Mouse (Mus musculus) MEL (cell line): ENCODE data around the gene Gm37240. TPM values are rescaled to one million over a fixed set of nuclear protein-coding genes. Genes with fewer than 3 reads are reported as not detected.

Experiments used
- DNase-seq: peaks from one replicate; pipeline ENCODE4 v3.0.0; 2011; ENCODE audit warnings: low read depth, low spot score
- H3K27ac ChIP-seq: 2 replicates; pipeline ENCODE4 v1.5.1; 2012; ENCODE audit warnings: low read depth, mild to moderate bottlenecking, control low read depth, low read length, moderate library complexity; ENCODE audit not compliant: control insufficient read depth
- H3K27me3 ChIP-seq, 2 experiments: fragments of 150-350 bp in 1 of 2; sonication (generic) in 1 of 2; 2 replicates each; pipeline ENCODE4 v1.6.1; 2012; ENCODE audit warnings: low read length in 2 of 2, mild to moderate bottlenecking in 2 of 2, improper control_type of control experiment in 1 of 2, moderate library complexity in 1 of 2; ENCODE audit not compliant: insufficient read depth in 2 of 2, control insufficient read depth in 1 of 2
- H3K36me3 ChIP-seq, 2 experiments: 2 replicates each; pipeline ENCODE4 v1.6.1; 2012 to 2014; ENCODE audit warnings: low read length in 2 of 2, improper control_type of control experiment in 1 of 2, inconsistent platforms in 1 of 2, mild to moderate bottlenecking in 1 of 2; ENCODE audit not compliant: insufficient read depth in 2 of 2, control insufficient read depth in 1 of 2
- H3K4me1 ChIP-seq, 2 experiments: fragments of 150-350 bp in 1 of 2; sonication (generic) in 1 of 2; 2 replicates each; pipeline ENCODE4 v1.6.1; 2012; ENCODE audit warnings: low read length in 2 of 2, improper control_type of control experiment in 1 of 2, mild to moderate bottlenecking in 1 of 2; ENCODE audit not compliant: insufficient read depth in 2 of 2, control insufficient read depth in 1 of 2
- H3K4me3 ChIP-seq, 2 experiments: fragments of 150-350 bp in 1 of 2; sonication (generic) in 1 of 2; 2 replicates each; pipeline ENCODE4 v1.5.1; 2012; ENCODE audit warnings: low read depth in 2 of 2, low read length in 2 of 2, mild to moderate bottlenecking in 2 of 2, moderate library complexity in 2 of 2, control low read depth in 1 of 2, improper control_type of control experiment in 1 of 2; ENCODE audit not compliant: control insufficient read depth in 1 of 2, insufficient read depth in 1 of 2
- H3K79me2 ChIP-seq: 2 replicates; pipeline ENCODE4 v1.6.1; 2012; ENCODE audit warnings: mild to moderate bottlenecking, low read length, moderate library complexity; ENCODE audit not compliant: control insufficient read depth, poor library complexity, insufficient read depth
- H3K9ac ChIP-seq: 2 replicates; pipeline ENCODE4 v1.6.1; 2012; ENCODE audit warnings: low read depth, mild to moderate bottlenecking, control low read depth, low read length, moderate library complexity; ENCODE audit not compliant: control insufficient read depth, poor library complexity, severe bottlenecking
- H3K9me3 ChIP-seq: fragments of 150-350 bp; sonication (generic); replicated peaks from 2 replicates; pipeline ENCODE4 v1.6.1; 2012; ENCODE audit warnings: mild to moderate bottlenecking, low read length, improper control_type of control experiment, moderate library complexity; ENCODE audit not compliant: insufficient read depth
- BHLHE40 ChIP-seq: IDR thresholded peaks from 2 replicates; pipeline ENCODE4 v1.6.1; 2012; ENCODE audit warnings: low read depth, mild to moderate bottlenecking, inconsistent platforms, low read length, improper control_type of control experiment, borderline replicate concordance
- CHD1 ChIP-seq: IDR thresholded peaks from 2 replicates; pipeline ENCODE4 v1.6.1; 2012; ENCODE audit warnings: low read depth, mild to moderate bottlenecking, inconsistent platforms, low read length, improper control_type of control experiment
- E2F4 ChIP-seq: IDR thresholded peaks from 2 replicates; pipeline ENCODE4 v1.6.1; 2011; ENCODE audit warnings: low read depth, low read length, improper control_type of control experiment, borderline replicate concordance
- ELF1 ChIP-seq: IDR thresholded peaks from 2 replicates; pipeline ENCODE4 v1.6.1; 2014; ENCODE audit warnings: low read depth, mild to moderate bottlenecking, inconsistent platforms, low read length, improper control_type of control experiment, moderate library complexity
- EP300 ChIP-seq, 2 experiments: IDR thresholded peaks; 2 replicates each; pipeline ENCODE4 v1.6.1; 2011; ENCODE audit warnings: improper control_type of control experiment in 2 of 2, low read length in 2 of 2, low read depth in 1 of 2, mild to moderate bottlenecking in 1 of 2
- ETS1 ChIP-seq: IDR thresholded peaks from 2 replicates; pipeline ENCODE4 v1.6.1; 2012; ENCODE audit warnings: low read depth, mild to moderate bottlenecking, inconsistent platforms, low read length, improper control_type of control experiment, moderate library complexity
- MAX ChIP-seq: IDR thresholded peaks from 2 replicates; pipeline ENCODE4 v1.6.1; 2011; ENCODE audit warnings: low read length, improper control_type of control experiment
- MAZ ChIP-seq: IDR thresholded peaks from 2 replicates; pipeline ENCODE4 v1.6.1; 2012; ENCODE audit warnings: low read depth, mild to moderate bottlenecking, inconsistent platforms, low read length, improper control_type of control experiment
- MXI1 ChIP-seq: IDR thresholded peaks from 2 replicates; pipeline ENCODE4 v1.6.1; 2011; ENCODE audit warnings: mild to moderate bottlenecking, low read depth, low read length, improper control_type of control experiment
- NRF1 ChIP-seq: IDR thresholded peaks from 2 replicates; pipeline ENCODE4 v1.6.1; 2014; ENCODE audit warnings: low read depth, mild to moderate bottlenecking, inconsistent platforms, low read length, improper control_type of control experiment, moderate library complexity; ENCODE audit not compliant: poor library complexity, insufficient read depth, severe bottlenecking
- POLR2A ChIP-seq, 2 experiments: IDR thresholded peaks; 2 replicates each; pipeline ENCODE4 v1.6.1; 2011 to 2012; ENCODE audit warnings: low read length in 2 of 2, mild to moderate bottlenecking in 2 of 2, control low read depth in 1 of 2, improper control_type of control experiment in 1 of 2, low read depth in 1 of 2, moderate library complexity in 1 of 2; ENCODE audit not compliant: control insufficient read depth in 1 of 2, insufficient read depth in 1 of 2, poor library complexity in 1 of 2
- RAD21 ChIP-seq: IDR thresholded peaks from 2 replicates; pipeline ENCODE4 v1.6.1; 2011; ENCODE audit warnings: mild to moderate bottlenecking, low read depth, low read length, improper control_type of control experiment
- USF1 ChIP-seq: IDR thresholded peaks from 2 replicates; pipeline ENCODE4 v1.6.1; 2014; ENCODE audit warnings: low read depth, mild to moderate bottlenecking, inconsistent platforms, low read length, improper control_type of control experiment, moderate library complexity
- ZKSCAN1 ChIP-seq: IDR thresholded peaks from 2 replicates; pipeline ENCODE4 v1.6.1; 2012; ENCODE audit warnings: low read depth, mild to moderate bottlenecking, inconsistent platforms, low read length, improper control_type of control experiment, moderate library complexity
- ZMIZ1 ChIP-seq: IDR thresholded peaks from 2 replicates; pipeline ENCODE4 v1.6.1; 2012; ENCODE audit warnings: low read depth, mild to moderate bottlenecking, inconsistent platforms, low read length, improper control_type of control experiment, moderate library complexity
- ZNF384 ChIP-seq: IDR thresholded peaks from 2 replicates; pipeline ENCODE4 v1.6.1; 2012; ENCODE audit warnings: low read depth, mild to moderate bottlenecking, inconsistent platforms, low read length, improper control_type of control experiment
- polyA plus RNA-seq, 2 experiments: library from polyadenylated mRNA; stranded (reverse) in 1 of 2; unstranded in 1 of 2; fragments of >175 nt in 1 of 2; fragments of >200 nt in 1 of 2; gene quantifications; 2 replicates each; pipeline versions ENCODE4 v1.2.1 to v1.2.4; 2012; ENCODE audit warnings: low replicate concordance in 2 of 2, low read depth in 1 of 2; ENCODE audit not compliant: insufficient read length in 2 of 2, insufficient read depth in 1 of 2, missing spikeins in 1 of 2
- total RNA-seq: library from RNA; depleted of rRNA; stranded (reverse); fragments of 300-350 nt; gene quantifications from 2 replicates; pipeline ENCODE4 v1.2.3, GENCODE M21; 2012

Gene Gm37240
- total and polyA plus RNA-seq, 3 experiments = 0.04 TPM; not detected in 2

DNA sequence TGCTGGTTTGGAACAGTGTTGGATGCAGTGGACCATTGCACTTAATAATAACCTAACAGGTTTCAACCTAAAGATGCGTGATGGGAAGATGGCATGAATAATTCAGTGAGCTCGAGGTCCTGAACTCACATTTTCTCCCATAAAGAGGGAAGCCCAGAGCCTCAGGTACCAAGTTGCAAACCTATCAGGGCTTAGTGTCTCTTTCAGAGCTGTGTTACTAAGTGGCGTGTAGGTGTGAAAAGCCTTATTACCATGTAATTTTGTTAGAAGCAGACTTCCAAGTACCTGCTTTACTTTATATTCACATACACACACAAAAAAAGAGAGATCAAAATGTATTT, 548.6 kb downstream of the Gm37240 start:
- Histone ChIP-seq H3K4me3 (no peak overlapping the region), H3K9ac (no peak overlapping the region), H3K27me3 (no peaks in the 10 kb centered on the region; a peak in 1 of 4 replicates), H3K36me3 (no peaks in the 10 kb centered on the region), H3K79me2 (no peaks in the 10 kb centered on the region), H3K9me3 (no peaks in the 10 kb centered on the region), H3K4me1 (no peaks in the 10 kb centered on the region), H3K27ac (no peak overlapping the region)
- no peak for TF ChIP-seq MAZ
- TF ChIP-seq BHLHE40 = no peak
- no peak for TF ChIP-seq MXI1
- no peak for TF ChIP-seq POLR2A (IDR thresholded peaks at IDR 0.05; ENCODE audit: control insufficient read depth in 1 of 2, insufficient read depth in 1 of 2, low read depth in 1 of 2, low read length in 2 of 2, poor library complexity in 1 of 2)
- TF ChIP-seq ETS1 = no peak
- no peak for TF ChIP-seq ZNF384
- no peak for TF ChIP-seq E2F4
- TF ChIP-seq CHD1 = no peak
- no peak for TF ChIP-seq ZKSCAN1
- no peak for TF ChIP-seq EP300 (IDR thresholded peaks at IDR 0.05; ENCODE audit: low read depth in 1 of 2, low read length in 2 of 2)
- DNase-seq = no peak

DNA sequence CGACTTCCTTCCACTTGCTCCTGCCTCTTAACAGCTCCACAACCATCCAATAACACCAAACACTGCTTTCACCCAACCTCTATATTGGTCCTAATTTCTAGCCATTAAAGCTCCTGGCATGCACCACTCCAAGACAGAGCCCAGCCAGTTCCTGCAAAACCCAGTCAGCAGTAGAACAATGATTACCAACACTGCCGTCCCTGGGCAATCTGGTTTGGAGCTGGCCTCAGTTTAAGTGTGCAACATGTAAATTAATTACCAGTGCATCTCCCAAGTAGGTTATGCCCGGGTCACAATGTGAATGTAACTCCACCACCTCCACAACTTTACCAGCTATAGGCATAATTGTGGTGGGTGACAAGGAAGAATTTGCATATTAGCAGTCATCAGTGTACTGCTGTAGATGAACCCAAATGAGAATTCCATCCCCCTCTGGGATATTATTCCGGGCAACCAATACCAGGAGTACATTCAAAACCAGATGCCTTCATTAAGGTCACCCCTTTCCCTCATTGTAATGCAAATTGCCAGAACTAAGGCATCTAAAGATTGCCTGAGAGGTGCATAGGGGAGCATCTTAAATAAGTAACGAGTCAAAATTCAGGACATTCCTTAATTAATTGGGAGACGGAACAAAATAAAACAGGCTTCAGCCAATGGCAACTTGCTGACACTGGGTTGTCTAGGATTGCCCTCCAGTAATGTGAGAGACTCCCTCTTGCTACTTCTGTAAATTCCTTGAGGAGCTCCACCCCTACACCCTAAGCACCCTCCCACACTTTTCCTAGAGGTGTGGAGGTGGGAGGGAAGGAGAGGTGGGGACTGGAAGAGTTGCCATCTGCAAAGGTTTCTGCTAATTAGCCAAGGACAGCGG, 549.2 kb downstream of the Gm37240 start:
- Histone ChIP-seq H3K9ac (no peak overlapping the region), H3K9me3 (no peaks in the 10 kb centered on the region), H3K27me3 (no peaks in the 10 kb centered on the region; a peak in 1 of 4 replicates), H3K4me3 (no peak overlapping the region), H3K27ac (no peak overlapping the region), H3K36me3 (no peaks in the 10 kb centered on the region), H3K79me2 (no peaks in the 10 kb centered on the region), H3K4me1 (no peaks in the 10 kb centered on the region)
- no peak for TF ChIP-seq USF1
- TF ChIP-seq MAX = no peak
- no peak for TF ChIP-seq RAD21
- TF ChIP-seq ZMIZ1 = no peak
- TF ChIP-seq MAZ = no peak
- TF ChIP-seq ELF1 = no peak
- TF ChIP-seq ZNF384 = no peak
- no peak for TF ChIP-seq NRF1
- no peak for DNase-seq
